Mouse (Mus musculus) forebrain, embryonic 14.5 days (tissue): ENCODE measurements at regions not wholly inside any gene's neighbourhood (a gene's known extent, or its start where the extent isn't known, plus 50 kb on each side); places are given as distances from the start of the nearest gene placed in this dataset.

ENCODE experiments used
- ATAC-seq: fragments of 200-750 bp; cut with Nextera tagmentation; 2 replicates; pipeline ENCODE4 v1.8.0; 2017; ENCODE audit warnings: mild to moderate bottlenecking, moderate library complexity
- DNase-seq: peaks from one replicate; pipeline ENCODE4 v3.0.0-alpha.2; 2015; ENCODE audit warnings: low spot score
- H3K27ac ChIP-seq: fragments of 300-500 bp; sonication (generic); 2 replicates; pipeline ENCODE4 v1.5.1; 2014; ENCODE audit warnings: low read depth, mild to moderate bottlenecking, control low read depth, low read length, moderate library complexity
- H3K27me3 ChIP-seq: fragments of 300-500 bp; sonication (generic); replicated peaks from 2 replicates; pipeline ENCODE4 v1.6.1; 2014; ENCODE audit warnings: low read length, control low read depth, mixed read lengths; ENCODE audit not compliant: control insufficient read depth, insufficient read depth
- H3K36me3 ChIP-seq: fragments of 300-500 bp; sonication (generic); 2 replicates; pipeline ENCODE4 v1.6.1; 2014; ENCODE audit warnings: low read length, control low read depth; ENCODE audit not compliant: control insufficient read depth, insufficient read depth
- H3K4me1 ChIP-seq: fragments of 300-500 bp; sonication (generic); 2 replicates; pipeline ENCODE4 v1.6.1; 2014; ENCODE audit warnings: antibody characterized with exemption, low read length, control low read depth; ENCODE audit not compliant: control insufficient read depth, insufficient read depth
- H3K4me2 ChIP-seq: fragments of 300-500 bp; sonication (generic); 2 replicates; pipeline ENCODE4 v1.6.1; 2014; ENCODE audit warnings: mild to moderate bottlenecking, control low read depth, low read length
- H3K4me3 ChIP-seq: fragments of 300-500 bp; sonication (generic); 2 replicates; pipeline ENCODE4 v1.5.1; 2014; ENCODE audit warnings: low read depth, low read length, control low read depth
- H3K9ac ChIP-seq: fragments of 300-500 bp; sonication (generic); 2 replicates; pipeline ENCODE4 v1.6.1; 2014; ENCODE audit warnings: mild to moderate bottlenecking, low read length, control low read depth, moderate library complexity
- H3K9me3 ChIP-seq: fragments of 300-500 bp; sonication (generic); replicated peaks from 2 replicates; pipeline ENCODE4 v1.6.1; 2016; ENCODE audit warnings: low read length, control low read depth, mixed read lengths; ENCODE audit not compliant: control insufficient read depth
- WGBS: fragments of 180-500 bp; shearing (Covaris S2); extraction: QIAGEN DNeasy Blood & Tissue Kit; methylation state at CpG from one replicate; pipeline ENCODE4 v1.1.7; 2014; 5-methylcytosine and 5-hydroxymethylcytosine counted together

DNA sequence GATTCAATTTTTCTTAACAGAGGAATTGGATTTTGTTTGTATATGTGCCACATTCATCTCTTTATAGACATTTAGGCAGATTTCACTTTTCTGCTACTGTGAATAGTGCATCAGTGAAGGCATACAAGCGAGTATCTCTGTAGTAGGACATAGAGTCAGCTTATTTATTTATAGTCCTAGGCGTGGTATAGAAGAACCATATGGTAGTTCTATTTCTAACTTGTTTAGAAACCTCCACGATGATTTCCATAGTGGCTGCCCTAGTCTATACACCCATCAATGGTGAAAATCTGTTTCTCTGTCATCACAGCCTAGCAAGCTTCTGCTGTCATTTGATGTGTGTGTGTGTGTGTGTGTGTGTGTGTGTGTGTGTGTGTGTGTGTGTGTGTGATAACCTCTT is 387.6 kb downstream of the Kctd12 start:
- H3K27me3 ChIP-seq, result no peaks in the 10 kb centered on the region
- no peaks in the 10 kb centered on the region for H3K36me3 ChIP-seq
- no peak overlapping the region for H3K4me3 ChIP-seq
- WGBS, result 90% methylated on average over 3 of the region's 3 CpGs
- H3K27ac ChIP-seq, result no peak overlapping the region
- H3K4me1 ChIP-seq, result no peaks in the 10 kb centered on the region
- ATAC-seq (no peak), DNase-seq (no peak)
- H3K4me2 ChIP-seq, result no peak overlapping the region
- H3K9me3 ChIP-seq, result no peaks in the 10 kb centered on the region
- H3K9ac ChIP-seq, result no peak overlapping the region

DNA sequence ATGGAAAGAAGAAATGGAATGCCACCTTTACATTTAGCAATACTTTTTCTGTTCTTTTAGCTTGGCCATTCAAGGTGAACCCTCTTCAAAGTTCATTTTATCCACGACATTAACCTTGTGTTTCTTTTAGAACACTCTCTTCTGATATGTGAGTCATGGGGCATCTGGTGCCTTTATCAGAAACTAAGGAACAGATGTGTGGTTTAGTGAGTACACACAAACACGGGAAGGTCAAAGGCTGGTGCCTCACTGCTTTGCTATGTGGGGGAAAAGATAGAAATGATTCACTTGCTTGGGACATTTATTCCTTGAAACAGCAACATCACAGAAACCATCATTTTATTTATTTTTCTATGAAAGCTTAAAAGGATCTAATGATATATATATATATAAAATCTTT is 428.7 kb downstream of the Kctd12 start:
- no peak overlapping the region for H3K4me2 ChIP-seq
- WGBS, result 80% methylated on average over 2 of the region's 2 CpGs
- no peak overlapping the region for H3K9ac ChIP-seq
- no peak for ATAC-seq
- no peak overlapping the region for H3K4me3 ChIP-seq
- no peak for DNase-seq
- no peaks in the 10 kb centered on the region for H3K36me3 ChIP-seq
- H3K27ac ChIP-seq, result no peak overlapping the region
- H3K4me1 ChIP-seq, result no peaks in the 10 kb centered on the region
- H3K9me3 ChIP-seq, result no peaks in the 10 kb centered on the region
- H3K27me3 ChIP-seq, result no peaks in the 10 kb centered on the region

DNA sequence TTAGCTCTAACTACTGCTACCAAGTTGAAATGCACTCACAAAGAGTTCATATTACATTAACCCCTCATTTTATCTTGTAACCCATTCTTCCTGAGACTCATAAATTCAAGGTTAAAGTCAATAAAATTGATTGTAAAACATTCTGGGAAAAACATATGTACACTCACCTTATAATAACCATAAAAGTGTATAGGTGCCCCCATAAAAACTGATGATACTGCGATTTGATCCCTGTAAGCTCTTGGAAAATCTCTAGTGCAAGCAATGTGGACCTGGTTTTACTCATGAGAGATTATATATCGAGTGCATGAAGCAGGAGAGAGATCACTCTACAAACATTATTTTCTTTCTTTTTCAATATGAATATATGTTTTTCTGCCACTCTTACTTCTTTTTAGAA is 429.8 kb downstream of the Kctd12 start:
- Histone ChIP-seq H3K27me3 (no peaks in the 10 kb centered on the region), H3K27ac (no peak overlapping the region), H3K4me3 (no peak overlapping the region), H3K9me3 (no peaks in the 10 kb centered on the region), H3K9ac (no peak overlapping the region), H3K4me1 (no peaks in the 10 kb centered on the region), H3K36me3 (no peaks in the 10 kb centered on the region), H3K4me2 (no peak overlapping the region)
- ATAC-seq (no peak), DNase-seq (no peak)
- 94% methylated on average over 2 of the region's 2 CpGs for WGBS

DNA sequence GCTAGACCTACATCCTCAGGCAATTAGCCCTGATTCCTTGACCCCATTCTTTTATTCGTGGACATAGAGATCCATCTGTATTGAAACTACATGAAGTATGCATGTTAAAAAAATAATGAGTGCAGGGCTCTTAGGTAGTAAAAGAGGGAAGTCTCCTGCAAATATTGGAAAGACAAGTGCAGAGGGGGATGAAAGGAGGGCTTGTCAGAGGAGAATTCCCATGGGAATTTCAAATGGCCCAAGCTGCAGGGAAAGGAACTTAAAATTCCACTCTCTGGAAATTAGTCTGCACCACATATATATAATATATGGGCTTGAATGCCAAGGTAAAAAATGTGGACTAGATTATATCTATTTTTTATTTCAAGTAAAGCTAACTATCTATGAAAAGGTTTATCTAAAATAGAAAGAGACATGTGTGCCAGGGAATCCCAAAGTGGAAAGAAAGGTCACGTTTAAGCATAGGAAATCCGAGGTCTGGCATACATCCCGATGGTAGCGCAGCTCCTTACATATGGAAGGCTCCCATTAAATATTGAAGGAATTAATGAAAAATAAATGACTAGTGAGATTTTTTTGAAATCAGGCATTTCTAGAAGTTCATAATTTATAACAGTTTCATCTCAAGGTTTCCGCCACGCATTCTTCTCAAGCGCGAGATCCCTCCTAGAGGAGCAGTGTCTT is 457.4 kb downstream of the Kctd12 start:
- no peaks in the 10 kb centered on the region for H3K36me3 ChIP-seq
- no peak overlapping the region for H3K27ac ChIP-seq
- H3K4me1 ChIP-seq, result no peaks in the 10 kb centered on the region
- DNase-seq, result no peak
- H3K9me3 ChIP-seq, result no peaks in the 10 kb centered on the region
- no peaks in the 10 kb centered on the region for H3K27me3 ChIP-seq
- 92% methylated on average over 9 of the region's 9 CpGs for WGBS
- no peak overlapping the region for H3K4me3 ChIP-seq
- no peak for ATAC-seq
- H3K4me2 ChIP-seq, result no peak overlapping the region
- no peak overlapping the region for H3K9ac ChIP-seq

DNA sequence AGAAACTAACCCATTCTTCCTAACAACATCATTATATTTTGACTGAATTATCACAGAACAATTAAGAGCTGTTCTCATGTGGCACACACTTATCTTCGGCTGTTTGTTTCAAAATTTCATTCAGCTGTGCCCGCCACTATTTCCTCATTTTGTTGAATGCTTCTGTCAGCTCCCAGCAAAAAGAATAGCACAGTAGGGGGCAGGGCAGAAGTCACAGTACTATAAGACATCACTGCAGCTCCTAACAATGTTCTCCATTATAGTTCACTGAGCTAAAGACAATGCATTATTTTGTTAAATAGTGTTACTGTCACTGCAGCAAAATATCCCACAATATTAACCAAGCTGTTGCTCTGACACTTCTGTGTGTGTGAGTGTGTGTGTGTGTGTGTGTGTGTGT is 465.7 kb downstream of the Kctd12 start:
- peak; percentile 39 for DNase-seq
- no peak for ATAC-seq
- Histone ChIP-seq H3K9ac (no peak overlapping the region), H3K4me1 (no peaks in the 10 kb centered on the region), H3K36me3 (no peaks in the 10 kb centered on the region), H3K27me3 (no peaks in the 10 kb centered on the region), H3K4me3 (no peak overlapping the region), H3K27ac (no peak overlapping the region), H3K4me2 (no peak overlapping the region), H3K9me3 (no peaks in the 10 kb centered on the region)
- WGBS, result 5% methylated on average over 2 of the region's 2 CpGs

DNA sequence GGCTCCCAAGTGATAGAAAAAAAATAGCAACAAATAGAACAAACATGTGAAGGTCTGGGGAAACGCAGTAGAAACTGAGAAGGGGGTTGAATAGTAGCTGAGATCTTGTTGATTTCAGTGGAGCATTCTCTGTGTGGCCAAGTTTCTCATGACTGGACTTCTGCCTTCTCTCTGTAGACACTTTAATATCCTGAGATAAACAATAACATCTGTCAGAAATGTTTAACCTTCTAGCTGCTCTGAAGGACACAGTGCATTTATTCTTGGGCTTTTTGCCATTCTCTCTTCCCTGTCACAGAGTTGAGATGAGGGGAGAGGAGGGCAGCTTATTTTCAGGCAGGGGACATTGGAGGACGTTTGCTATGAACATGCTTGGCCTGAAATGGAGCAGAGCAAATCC is 467.9 kb downstream of the Kctd12 start:
- Histone ChIP-seq H3K9me3 (no peaks in the 10 kb centered on the region), H3K4me3 (no peak overlapping the region), H3K36me3 (no peaks in the 10 kb centered on the region), H3K27ac (no peak overlapping the region), H3K4me1 (no peaks in the 10 kb centered on the region), H3K27me3 (no peaks in the 10 kb centered on the region), H3K4me2 (no peak overlapping the region), H3K9ac (no peak overlapping the region)
- no peak for DNase-seq
- no peak for ATAC-seq
- WGBS, result 71% methylated on average over 2 of the region's 2 CpGs

DNA sequence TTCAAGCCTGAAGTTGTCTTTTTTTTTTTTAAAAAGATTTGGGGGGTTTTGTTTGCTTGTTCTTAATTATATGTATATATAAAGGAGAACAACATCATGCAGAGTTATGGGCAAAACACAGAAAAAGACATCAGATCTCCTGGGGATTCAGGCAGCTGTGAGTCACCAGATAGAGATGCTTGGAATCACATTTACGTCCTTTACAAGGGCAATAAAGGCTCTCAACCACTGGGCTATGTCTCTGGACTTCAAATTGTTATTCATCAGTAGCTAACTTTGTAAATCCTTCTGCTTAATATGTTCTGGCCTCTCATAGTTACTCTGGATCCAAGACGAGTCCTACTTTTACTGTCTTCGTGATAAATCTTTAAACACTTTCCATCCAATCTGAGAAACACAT is 469.8 kb downstream of the Kctd12 start:
- ATAC-seq (no peak), DNase-seq (no peak)
- H3K4me3 ChIP-seq, result no peak overlapping the region
- H3K9me3 ChIP-seq, result no peaks in the 10 kb centered on the region
- H3K27ac ChIP-seq, result no peak overlapping the region
- WGBS, result 76% methylated on average over 3 of the region's 3 CpGs
- H3K4me1 ChIP-seq, result no peaks in the 10 kb centered on the region
- no peak overlapping the region for H3K4me2 ChIP-seq
- no peak overlapping the region for H3K9ac ChIP-seq
- H3K36me3 ChIP-seq, result no peaks in the 10 kb centered on the region
- H3K27me3 ChIP-seq, result no peaks in the 10 kb centered on the region

DNA sequence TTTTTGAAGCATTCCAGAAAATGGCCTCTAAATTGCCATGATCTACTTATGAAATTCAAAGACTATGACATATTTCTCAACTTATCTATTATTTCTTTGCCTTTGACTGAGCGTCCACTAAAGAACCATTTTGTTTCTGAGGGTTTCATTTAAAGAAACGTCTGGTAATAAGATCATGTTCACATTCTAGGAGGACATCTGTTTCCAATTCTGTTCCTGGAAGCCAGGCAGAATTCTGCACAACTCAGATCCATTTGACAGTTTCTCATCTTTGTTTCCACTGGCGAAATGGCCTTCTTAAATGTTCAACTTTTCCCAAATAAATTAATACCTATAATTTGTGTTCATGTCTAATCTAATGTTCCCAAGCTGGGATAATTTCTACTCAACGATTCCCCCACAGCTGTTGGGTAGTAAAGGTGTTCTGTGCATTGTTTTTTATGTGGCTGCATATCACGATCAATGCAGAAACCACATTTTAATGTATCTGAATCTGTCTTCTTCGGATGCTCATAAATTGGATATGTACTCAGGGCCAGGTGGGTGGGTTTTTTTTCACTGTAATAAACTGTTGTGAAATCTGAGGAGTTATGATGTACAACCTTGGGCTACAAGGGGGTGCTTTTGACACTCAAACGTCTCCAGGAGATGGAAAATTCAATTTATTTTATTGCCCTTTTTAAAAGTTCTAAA is 470.6 kb downstream of the Kctd12 start:
- H3K27ac ChIP-seq, result no peak overlapping the region

DNA sequence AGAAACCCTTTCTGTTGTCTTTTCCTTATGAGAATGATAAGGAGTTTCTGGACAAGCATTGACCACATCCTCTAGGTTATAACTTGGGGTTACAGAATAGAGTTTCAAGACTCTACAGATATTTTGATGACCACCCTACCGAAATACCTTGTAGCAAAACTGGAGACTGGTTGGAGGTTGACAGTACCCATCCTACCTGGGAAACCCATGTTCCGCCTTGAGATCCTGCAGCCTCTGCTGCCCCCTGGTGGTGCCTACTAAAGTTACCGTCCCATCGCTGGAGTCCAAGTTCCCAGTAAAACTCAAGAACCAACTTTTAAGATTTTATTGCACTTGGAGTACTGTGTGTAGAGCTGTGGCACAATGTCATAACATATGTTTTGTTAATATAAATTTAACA is 472.1 kb downstream of the Kctd12 start:
- Histone ChIP-seq H3K36me3 (no peaks in the 10 kb centered on the region), H3K9ac (no peak overlapping the region), H3K4me1 (no peaks in the 10 kb centered on the region), H3K9me3 (no peaks in the 10 kb centered on the region), H3K27me3 (no peaks in the 10 kb centered on the region), H3K4me3 (no peak overlapping the region), H3K4me2 (no peak overlapping the region), H3K27ac (no peak overlapping the region)
- ATAC-seq (peak; percentile 61), DNase-seq (peak; percentile 56)
- 29% methylated on average over 4 of the region's 4 CpGs for WGBS

More for the DNA sequence above, 470.6 kb downstream of the Kctd12 start:
- no peaks in the 10 kb centered on the region for H3K27me3 ChIP-seq
- no peak overlapping the region for H3K4me2 ChIP-seq
- DNase-seq, result no peak
- H3K36me3 ChIP-seq, result no peaks in the 10 kb centered on the region
- ATAC-seq, result no peak
- WGBS, result 79% methylated on average over 7 of the region's 7 CpGs
- no peak overlapping the region for H3K4me3 ChIP-seq
- H3K4me1 ChIP-seq, result no peaks in the 10 kb centered on the region
- no peak overlapping the region for H3K9ac ChIP-seq
- no peaks in the 10 kb centered on the region for H3K9me3 ChIP-seq
